Mouse (Mus musculus): ENCODE data around the gene Glcci1. TPM values are rescaled to one million over a fixed set of nuclear protein-coding genes. Genes with fewer than 3 reads are reported as not detected.

The Glcci1 gene
- polyA plus RNA-seq, 1 experiment from 2014 or later: 2.5 TPM

DNA sequence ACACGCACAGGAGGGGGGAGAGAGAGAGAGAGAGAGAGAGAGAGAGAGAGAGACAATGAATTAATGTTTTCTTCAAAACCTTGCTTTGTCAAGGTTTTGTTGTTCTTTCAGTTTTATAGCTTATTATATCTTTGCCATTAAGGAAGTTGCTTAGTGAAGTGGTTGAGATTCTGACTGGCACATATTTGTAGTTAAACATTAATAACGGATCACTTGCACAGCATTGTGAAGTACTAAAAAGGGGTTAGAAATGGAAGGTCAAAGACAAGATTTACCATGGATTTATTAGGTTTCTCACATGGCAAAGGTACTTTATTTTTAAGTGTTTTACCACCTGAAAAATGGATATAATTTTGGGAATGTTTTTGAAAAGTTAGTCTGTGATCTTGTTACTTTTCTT, 51.3 kb downstream of the Glcci1 start:
- 94% methylated on average over 2 of the region's 2 CpGs for WGBS
- H3K36me3 ChIP-seq (ENCODE audit: control insufficient read depth, insufficient read depth): peaks cover 5% of the 10 kb centered on the region; the same call in 1 of the 2 replicates
- no peaks in the 10 kb centered on the region for H3K27me3 ChIP-seq (ENCODE audit: control insufficient read depth, insufficient read depth, low read length)
- H3K9me3 ChIP-seq (replicated peaks; ENCODE audit: control insufficient read depth, low read length): no peaks in the 10 kb centered on the region
- H3K4me1 ChIP-seq (ENCODE audit: control insufficient read depth, insufficient read depth, low read length): no peaks in the 10 kb centered on the region
- H3K4me2 ChIP-seq (ENCODE audit: low read depth, low read length): no peak overlapping the region
- no peak overlapping the region for H3K4me3 ChIP-seq (ENCODE audit: low read length)
- no peak for ATAC-seq (replicated peaks; ENCODE audit: extremely low read depth, insufficient read depth, low FRiP score)
- H3K9ac ChIP-seq (ENCODE audit: low read length): no peak overlapping the region
- H3K27ac ChIP-seq (ENCODE audit: low read length): no peak overlapping the region

DNA sequence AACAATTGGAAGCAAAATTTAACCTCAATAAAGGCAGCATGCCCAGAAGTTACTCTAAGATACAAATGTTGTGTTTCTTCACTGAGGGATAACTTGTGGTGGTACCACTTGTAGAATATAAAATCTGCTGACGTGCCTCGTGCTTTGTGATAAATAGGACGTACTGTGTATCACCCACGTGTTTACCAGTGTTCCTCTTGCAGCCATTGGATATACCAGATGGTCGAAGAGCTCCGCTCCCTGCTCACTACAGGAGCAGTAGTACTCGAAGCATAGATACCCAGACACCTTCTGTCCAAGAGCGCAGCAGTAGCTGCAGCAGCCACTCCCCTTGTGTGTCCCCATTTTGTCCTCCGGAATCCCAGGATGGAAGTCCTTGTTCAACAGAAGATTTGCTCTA, 73.0 kb downstream of the Glcci1 start:
- Histone ChIP-seq H3K27me3 (ENCODE audit: control insufficient read depth, insufficient read depth, low read length) (no peaks in the 10 kb centered on the region), H3K4me2 (ENCODE audit: low read depth, low read length) (no peak overlapping the region), H3K4me3 (ENCODE audit: low read length) (no peak overlapping the region), H3K9ac (ENCODE audit: low read length) (no peak overlapping the region), H3K36me3 (ENCODE audit: control insufficient read depth, insufficient read depth) (peaks cover 4% of the 10 kb centered on the region; the same call in 1 of the 2 replicates), H3K4me1 (ENCODE audit: control insufficient read depth, insufficient read depth, low read length) (no peaks in the 10 kb centered on the region), H3K27ac (ENCODE audit: low read length) (no peak overlapping the region), H3K9me3 (replicated peaks; ENCODE audit: control insufficient read depth, low read length) (no peaks in the 10 kb centered on the region)
- ATAC-seq (replicated peaks; ENCODE audit: extremely low read depth, insufficient read depth, low FRiP score): no peak
- 89% methylated on average over 9 of the region's 9 CpGs for WGBS

DNA sequence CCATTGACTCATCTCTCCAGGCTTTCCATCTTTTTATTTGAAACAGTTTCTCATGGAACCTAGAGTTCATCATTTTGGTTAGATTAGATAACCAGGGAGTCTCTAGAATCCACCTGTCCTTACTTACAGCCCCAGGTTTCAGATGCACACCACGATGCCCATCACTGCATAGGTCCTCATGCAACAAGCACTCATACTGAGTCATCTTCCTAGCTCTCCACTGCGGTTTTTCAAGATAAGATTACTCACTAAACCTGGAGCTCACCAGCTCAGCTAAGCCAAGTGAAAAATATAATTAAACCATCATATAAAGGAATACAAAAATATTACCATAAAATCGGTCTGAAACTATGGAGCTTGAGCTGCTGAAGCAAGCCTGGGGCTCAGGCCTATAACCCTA, 74.5 kb downstream of the Glcci1 start:
- Histone ChIP-seq H3K4me2 (ENCODE audit: low read depth, low read length) (no peak overlapping the region), H3K27ac (ENCODE audit: low read length) (no peak overlapping the region), H3K9ac (ENCODE audit: low read length) (no peak overlapping the region), H3K36me3 (ENCODE audit: control insufficient read depth, insufficient read depth) (peaks cover 6% of the 10 kb centered on the region; the same call in 1 of the 2 replicates), H3K4me1 (ENCODE audit: control insufficient read depth, insufficient read depth, low read length) (no peaks in the 10 kb centered on the region), H3K27me3 (ENCODE audit: control insufficient read depth, insufficient read depth, low read length) (no peaks in the 10 kb centered on the region), H3K4me3 (ENCODE audit: low read length) (no peak overlapping the region), H3K9me3 (replicated peaks; ENCODE audit: control insufficient read depth, low read length) (no peaks in the 10 kb centered on the region)
- ATAC-seq (replicated peaks; ENCODE audit: extremely low read depth, insufficient read depth, low FRiP score): no peak
- 63% methylated on average over 3 of the region's 3 CpGs for WGBS

DNA sequence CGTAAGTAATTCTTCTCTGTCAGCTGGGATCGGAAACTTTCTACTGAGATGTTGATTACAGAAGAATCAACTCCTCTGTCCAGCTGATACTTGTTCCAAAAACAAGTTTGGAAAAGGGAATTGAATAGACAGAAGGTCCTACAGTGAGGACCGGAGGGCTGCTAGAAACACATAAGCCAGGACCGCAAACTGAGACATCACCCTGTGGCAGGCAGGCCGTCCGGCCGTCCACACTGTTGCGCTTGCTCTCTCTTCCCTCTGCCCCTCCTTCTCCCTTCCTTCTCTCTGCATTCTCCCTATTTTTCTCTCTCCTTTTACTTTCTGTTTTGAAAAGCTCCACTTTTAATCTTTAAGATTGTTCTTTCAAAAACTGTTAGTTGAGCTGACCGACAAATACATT, 82.3 kb downstream of the Glcci1 start:
- no peaks in the 10 kb centered on the region for H3K9me3 ChIP-seq (replicated peaks; ENCODE audit: control insufficient read depth, low read length)
- H3K4me1 ChIP-seq (ENCODE audit: control insufficient read depth, insufficient read depth, low read length): no peaks in the 10 kb centered on the region
- H3K27ac ChIP-seq (ENCODE audit: low read length): no peak overlapping the region
- H3K4me2 ChIP-seq (ENCODE audit: low read depth, low read length): no peak overlapping the region
- H3K27me3 ChIP-seq (ENCODE audit: control insufficient read depth, insufficient read depth, low read length): no peaks in the 10 kb centered on the region
- no peak overlapping the region for H3K9ac ChIP-seq (ENCODE audit: low read length)
- no peak for ATAC-seq (replicated peaks; ENCODE audit: extremely low read depth, insufficient read depth, low FRiP score)
- no peak overlapping the region for H3K4me3 ChIP-seq (ENCODE audit: low read length)
- 0 out of 2 replicates have a peak, but pooled peaks cover 2% of the 10 kb centered on the region for H3K36me3 ChIP-seq (ENCODE audit: control insufficient read depth, insufficient read depth)
- 81% methylated on average over 9 of the region's 9 CpGs for whole genome bisulfite sequencing

DNA sequence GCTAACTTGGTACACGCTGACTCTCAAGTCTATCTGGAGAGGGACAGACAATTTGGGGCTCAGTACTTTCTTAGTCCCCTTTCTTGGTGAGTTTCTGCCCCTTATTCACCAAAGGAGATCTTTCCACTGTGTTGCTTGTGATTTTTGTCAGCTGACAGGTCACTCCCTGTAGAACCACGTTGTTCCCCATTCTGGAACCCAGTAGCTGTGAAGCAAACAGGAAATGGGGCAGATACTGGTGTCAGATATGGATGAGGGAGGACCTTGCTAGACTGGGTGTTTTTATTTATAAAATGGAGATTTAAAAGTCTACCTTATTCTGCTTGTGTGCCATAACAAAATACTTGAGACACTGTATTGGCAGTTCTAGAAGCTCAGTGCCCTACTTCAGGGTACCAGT, 108.0 kb downstream of the Glcci1 start:
- WGBS: 68% methylated on average over 2 of the region's 2 CpGs
- Histone ChIP-seq H3K9ac (ENCODE audit: low read length) (no peak overlapping the region), H3K36me3 (ENCODE audit: control insufficient read depth, insufficient read depth) (no peaks in the 10 kb centered on the region), H3K27ac (ENCODE audit: low read length) (no peak overlapping the region), H3K27me3 (ENCODE audit: control insufficient read depth, insufficient read depth, low read length) (no peaks in the 10 kb centered on the region), H3K4me2 (ENCODE audit: low read depth, low read length) (no peak overlapping the region), H3K9me3 (replicated peaks; ENCODE audit: control insufficient read depth, low read length) (0 out of 2 replicates have a peak, but pooled peaks cover 2% of the 10 kb centered on the region), H3K4me3 (ENCODE audit: low read length) (no peak overlapping the region), H3K4me1 (ENCODE audit: control insufficient read depth, insufficient read depth, low read length) (no peaks in the 10 kb centered on the region)
- no peak for ATAC-seq (replicated peaks; ENCODE audit: extremely low read depth, insufficient read depth, low FRiP score)

DNA sequence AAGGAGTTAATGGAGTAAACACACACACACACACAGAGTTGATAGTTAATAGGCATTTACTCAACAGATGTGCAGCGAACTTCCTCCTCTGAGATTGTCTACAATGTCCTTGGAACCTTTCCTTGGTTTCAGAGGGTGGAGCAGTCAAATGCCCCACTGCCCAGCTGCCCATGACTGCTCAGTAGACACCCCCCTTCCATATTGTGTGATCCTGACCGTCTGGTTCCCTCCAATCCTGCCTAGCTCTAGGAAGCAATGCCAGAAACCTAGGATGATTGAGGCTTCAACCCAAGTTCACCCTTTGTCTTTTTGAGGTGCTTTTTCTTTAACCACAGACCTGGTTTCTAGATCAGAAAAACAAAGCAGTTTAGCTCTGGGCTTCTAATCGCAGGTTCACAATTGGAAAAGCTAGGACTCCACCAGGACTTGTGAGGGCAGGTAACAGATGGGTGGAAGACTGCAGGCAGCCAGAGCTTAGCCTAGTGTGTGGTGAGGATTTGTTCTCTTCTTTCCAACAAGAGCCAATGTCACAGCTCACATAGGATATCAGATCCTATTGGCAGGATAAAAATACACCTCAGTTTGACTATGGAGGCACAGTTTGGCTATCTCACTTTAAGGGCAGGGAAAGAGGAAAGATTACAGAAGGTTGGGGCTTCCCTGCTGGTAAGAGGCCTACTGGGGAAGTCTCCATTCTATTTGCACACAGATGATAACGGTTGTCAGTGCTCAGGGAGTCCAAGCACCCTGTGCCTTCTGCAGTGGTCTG, 110.4 kb downstream of the Glcci1 start:
- Histone ChIP-seq H3K4me3 (ENCODE audit: low read length) (no peak overlapping the region), H3K9me3 (replicated peaks; ENCODE audit: control insufficient read depth, low read length) (0 out of 2 replicates have a peak, but pooled peaks cover 2% of the 10 kb centered on the region), H3K4me1 (ENCODE audit: control insufficient read depth, insufficient read depth, low read length) (no peaks in the 10 kb centered on the region), H3K27me3 (ENCODE audit: control insufficient read depth, insufficient read depth, low read length) (no peaks in the 10 kb centered on the region), H3K4me2 (ENCODE audit: low read depth, low read length) (no peak overlapping the region), H3K36me3 (ENCODE audit: control insufficient read depth, insufficient read depth) (no peaks in the 10 kb centered on the region), H3K9ac (ENCODE audit: low read length) (no peak overlapping the region), H3K27ac (ENCODE audit: low read length) (no peak overlapping the region)
- no peak for ATAC-seq (replicated peaks; ENCODE audit: extremely low read depth, insufficient read depth, low FRiP score)
- 77% methylated on average over 4 of the region's 4 CpGs for WGBS

DNA sequence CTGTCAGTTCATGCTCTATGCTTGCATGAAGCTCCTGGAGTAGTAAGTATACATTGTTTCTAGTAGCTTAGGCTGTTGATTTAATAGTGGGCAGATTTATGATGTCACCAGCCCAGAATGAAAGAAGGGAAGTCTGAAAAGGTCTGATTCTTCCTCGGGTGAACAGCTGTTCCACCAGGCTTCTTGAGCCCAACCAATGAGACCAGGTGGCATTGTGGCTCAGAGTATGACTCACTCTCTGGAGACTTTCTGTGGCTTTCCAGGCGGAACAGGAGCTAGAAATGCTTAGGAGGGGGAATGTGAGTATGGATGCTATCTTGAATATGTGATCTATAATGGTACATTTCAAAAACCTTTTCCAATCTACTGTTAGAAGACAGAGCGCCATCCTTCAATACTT, 113.6 kb downstream of the Glcci1 start:
- no peaks in the 10 kb centered on the region for H3K4me1 ChIP-seq (ENCODE audit: control insufficient read depth, insufficient read depth, low read length)
- WGBS: 62% methylated on average over 3 of the region's 3 CpGs
- no peaks in the 10 kb centered on the region for H3K27me3 ChIP-seq (ENCODE audit: control insufficient read depth, insufficient read depth, low read length)
- ATAC-seq (replicated peaks; ENCODE audit: extremely low read depth, insufficient read depth, low FRiP score): no peak
- H3K36me3 ChIP-seq (ENCODE audit: control insufficient read depth, insufficient read depth): no peaks in the 10 kb centered on the region
- no peak overlapping the region for H3K4me2 ChIP-seq (ENCODE audit: low read depth, low read length)
- H3K9me3 ChIP-seq (replicated peaks; ENCODE audit: control insufficient read depth, low read length): 0 out of 2 replicates have a peak, but pooled peaks cover 2% of the 10 kb centered on the region
- no peak overlapping the region for H3K9ac ChIP-seq (ENCODE audit: low read length)
- no peak overlapping the region for H3K4me3 ChIP-seq (ENCODE audit: low read length)
- H3K27ac ChIP-seq (ENCODE audit: low read length): no peak overlapping the region

DNA sequence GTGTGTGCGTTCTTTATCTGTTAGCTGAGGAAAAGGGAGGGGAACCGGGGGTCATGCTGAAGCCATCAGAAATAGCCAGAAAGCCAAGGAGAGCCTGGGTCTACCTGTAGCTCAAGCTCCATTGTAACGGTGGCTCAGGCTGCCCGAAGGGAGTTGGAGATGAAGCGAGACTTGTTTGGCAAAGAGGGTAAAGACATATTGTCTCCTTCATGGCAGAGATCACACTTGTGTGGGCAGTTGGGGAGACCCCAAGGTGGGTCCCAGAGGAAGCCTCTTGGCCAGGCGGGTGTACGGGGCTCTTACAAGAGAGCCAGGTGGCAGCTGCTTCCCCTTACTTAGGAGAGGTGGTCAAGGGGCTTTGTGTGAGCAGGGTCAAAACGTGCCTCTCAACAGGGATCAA, 118.8 kb downstream of the Glcci1 start:
- H3K4me1 ChIP-seq (ENCODE audit: control insufficient read depth, insufficient read depth, low read length): no peaks in the 10 kb centered on the region; the same call in 1 of the 2 replicates
- no peak overlapping the region for H3K27ac ChIP-seq (ENCODE audit: low read length)
- no peaks in the 10 kb centered on the region for H3K36me3 ChIP-seq (ENCODE audit: control insufficient read depth, insufficient read depth)
- H3K4me3 ChIP-seq (ENCODE audit: low read length): no peak overlapping the region
- H3K9ac ChIP-seq (ENCODE audit: low read length): no peak overlapping the region
- no peaks in the 10 kb centered on the region for H3K9me3 ChIP-seq (replicated peaks; ENCODE audit: control insufficient read depth, low read length)
- no peaks in the 10 kb centered on the region for H3K27me3 ChIP-seq (ENCODE audit: control insufficient read depth, insufficient read depth, low read length)
- WGBS: 85% methylated on average over 8 of the region's 8 CpGs
- ATAC-seq (replicated peaks; ENCODE audit: extremely low read depth, insufficient read depth, low FRiP score): no peak
- no peak overlapping the region for H3K4me2 ChIP-seq (ENCODE audit: low read depth, low read length)

DNA sequence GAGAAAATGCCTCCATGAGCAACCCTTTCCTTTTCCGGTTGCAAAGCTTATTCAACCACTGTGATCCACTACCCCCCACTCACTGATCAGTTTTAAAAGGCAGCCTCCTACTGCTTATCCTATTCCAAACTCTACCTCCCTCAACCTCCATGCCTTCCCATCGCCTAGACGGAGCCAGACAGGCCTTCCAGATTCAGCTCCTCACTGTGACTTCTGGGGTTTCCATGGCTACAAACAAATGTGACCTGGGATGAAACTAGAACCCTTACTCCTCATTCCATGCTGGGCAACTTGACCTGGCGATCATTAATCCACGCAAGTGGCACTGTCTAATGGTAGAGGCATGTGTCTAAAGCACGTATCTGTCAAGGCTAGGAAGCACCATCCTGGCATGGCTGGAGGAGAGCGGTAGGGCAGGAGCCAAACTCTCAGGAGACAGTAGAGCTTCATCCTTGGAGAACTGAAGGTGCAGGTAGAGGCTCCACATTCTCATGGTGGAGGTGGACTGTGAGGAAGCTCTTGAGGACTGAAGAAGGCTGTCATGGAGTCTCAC, 119.4 kb downstream of the Glcci1 start:
- Histone ChIP-seq H3K9me3 (replicated peaks; ENCODE audit: control insufficient read depth, low read length) (no peaks in the 10 kb centered on the region), H3K27ac (ENCODE audit: low read length) (no peak overlapping the region), H3K9ac (ENCODE audit: low read length) (no peak overlapping the region), H3K36me3 (ENCODE audit: control insufficient read depth, insufficient read depth) (no peaks in the 10 kb centered on the region), H3K4me3 (ENCODE audit: low read length) (no peak overlapping the region), H3K4me1 (ENCODE audit: control insufficient read depth, insufficient read depth, low read length) (no peaks in the 10 kb centered on the region; the same call in 1 of the 2 replicates), H3K27me3 (ENCODE audit: control insufficient read depth, insufficient read depth, low read length) (no peaks in the 10 kb centered on the region), H3K4me2 (ENCODE audit: low read depth, low read length) (no peak overlapping the region)
- no peak for ATAC-seq (replicated peaks; ENCODE audit: extremely low read depth, insufficient read depth, low FRiP score)
- 90% methylated on average over 7 of the region's 7 CpGs for WGBS

Data from heart, embryonic 16.5 days (tissue).